Mouse (Mus musculus) E14TG2a.4 (cell line): ENCODE measurements around the gene Gtf2f2.

Experiments used
- CTCF ChIP-seq: conservative IDR thresholded peaks from 2 replicates; pipeline ENCODE4 v1.5.1; 2014; ENCODE audit warnings: low read length
- POU5F1 ChIP-seq: IDR thresholded peaks from 2 replicates; pipeline ENCODE4 v1.6.1; 2014; ENCODE audit warnings: low read length, borderline replicate concordance

GRCm38 (mm10) chr14:75892118-75892517 lies 118.5 kb downstream of the Gtf2f2 start:
- no peak for TF ChIP-seq CTCF
- no peak for TF ChIP-seq POU5F1
